Mouse (Mus musculus) thymus, adult 2 months (tissue): ENCODE measurements around the gene Olfr713. TPM values are rescaled to one million over a fixed set of nuclear protein-coding genes. Genes with fewer than 3 reads are reported as not detected.

Source experiments
- DNase-seq: peaks from one replicate; pipeline ENCODE4 v3.0.0; 2021
- H3K27ac ChIP-seq: fragments of 200-500 bp; 2 replicates; pipeline ENCODE4 v1.5.1; 2012; ENCODE audit warnings: low read length, control low read depth; ENCODE audit not compliant: control insufficient read depth, insufficient read depth
- H3K27me3 ChIP-seq: fragments of 200-500 bp; 2 replicates; pipeline ENCODE4 v1.6.1; 2012; ENCODE audit warnings: mild to moderate bottlenecking, low read length, moderate library complexity, mixed read lengths; ENCODE audit not compliant: control insufficient read depth, insufficient read depth
- H3K36me3 ChIP-seq: fragments of 200-500 bp; 2 replicates; pipeline ENCODE4 v1.6.1; 2012; ENCODE audit warnings: mild to moderate bottlenecking, low read length, moderate library complexity; ENCODE audit not compliant: control insufficient read depth, insufficient read depth
- H3K4me1 ChIP-seq: fragments of 200-500 bp; replicated peaks from 2 replicates; pipeline ENCODE4 v1.6.1; 2012; ENCODE audit warnings: low read length; ENCODE audit not compliant: control insufficient read depth, insufficient read depth
- H3K4me3 ChIP-seq: fragments of 200-500 bp; 2 replicates; pipeline ENCODE4 v1.5.1; 2012; ENCODE audit warnings: mild to moderate bottlenecking, low read length, control low read depth, moderate library complexity; ENCODE audit not compliant: control insufficient read depth, insufficient read depth
- CTCF ChIP-seq: fragments of 200-500 bp; IDR thresholded peaks from 2 replicates; pipeline ENCODE4 v1.5.1; 2012; ENCODE audit warnings: mild to moderate bottlenecking, control low read depth, low read length, moderate library complexity, borderline replicate concordance; ENCODE audit not compliant: control insufficient read depth, poor library complexity, insufficient read depth; ENCODE audit errors: extremely low read depth
- POLR2A ChIP-seq: fragments of 200-500 bp; IDR thresholded peaks from 2 replicates; pipeline ENCODE4 v1.6.1; 2012; ENCODE audit warnings: mild to moderate bottlenecking, low read length, control low read depth, moderate library complexity; ENCODE audit not compliant: control insufficient read depth, poor library complexity, insufficient read depth; ENCODE audit errors: extremely low read depth
- WGBS: fragments of 180-500 bp; shearing (Covaris S2); methylation state at CpG from one replicate; pipeline ENCODE4 v1.1.7; 2018; 5-methylcytosine and 5-hydroxymethylcytosine counted together
- polyA plus RNA-seq: library from polyadenylated mRNA; depleted of rRNA; stranded (reverse); fragments of >200 nt; gene quantifications from 2 replicates; pipeline ENCODE4 v1.2.3, GENCODE M21; 2012; rRNA removed

The Olfr713 gene
- polyA plus RNA-seq, 1 experiment, result not detected

GRCm38 (mm10) chr7:107044407-107044806 lies 13.4 kb downstream of the Olfr713 start:
- no peak for DNase-seq
- no peaks in the 10 kb centered on the region for H3K27me3 ChIP-seq
- 26% methylated on average over 1 of the region's 1 CpGs for WGBS
- H3K4me3 ChIP-seq, result no peak overlapping the region
- H3K36me3 ChIP-seq, result no peaks in the 10 kb centered on the region
- no peak for TF ChIP-seq CTCF
- no peak for TF ChIP-seq POLR2A
- no peaks in the 10 kb centered on the region for H3K4me1 ChIP-seq
- H3K27ac ChIP-seq, result no peak overlapping the region

GRCm38 (mm10) chr7:107045833-107046232 lies 14.9 kb downstream of the Olfr713 start:
- H3K36me3 ChIP-seq, result no peaks in the 10 kb centered on the region
- no peak overlapping the region for H3K27ac ChIP-seq
- H3K4me3 ChIP-seq, result no peak overlapping the region
- DNase-seq, result peak; percentile 21
- TF ChIP-seq CTCF (no peak), POLR2A (no peak)
- WGBS, result 2% methylated on average over 5 of the region's 5 CpGs
- no peaks in the 10 kb centered on the region for H3K27me3 ChIP-seq
- H3K4me1 ChIP-seq, result no peaks in the 10 kb centered on the region

- TF ChIP-seq POLR2A (no peak), CTCF (no peak)
- WGBS, result 49% methylated on average over 3 of the region's 3 CpGs
- H3K4me3 ChIP-seq, result no peak overlapping the region
- no peaks in the 10 kb centered on the region for H3K4me1 ChIP-seq
- no peaks in the 10 kb centered on the region for H3K36me3 ChIP-seq
- no peak for DNase-seq
- no peaks in the 10 kb centered on the region for H3K27me3 ChIP-seq
- no peak overlapping the region for H3K27ac ChIP-seq
These were observed 16.6 kb downstream of the Olfr713 start for GRCm38 (mm10) chr7:107047578-107047977.

GRCm38 (mm10) chr7:107070681-107071080 lies 39.7 kb downstream of the Olfr713 start, which contains the start of gene Olfr714:
Gene Olfr714 (plus strand): TSS chr7:107070981.
- WGBS, result 87% methylated on average over 2 of the region's 2 CpGs
- Histone ChIP-seq H3K27me3 (no peaks in the 10 kb centered on the region), H3K4me3 (no peak within 1 kb of the TSS), H3K4me1 (no peaks in the 10 kb centered on the region), H3K36me3 (no peaks in the 10 kb centered on the region), H3K27ac (no peak within 1 kb of the TSS)
- TF ChIP-seq POLR2A (no peak), CTCF (no peak)
- no peak for DNase-seq

Other genes starting within 250 kb of the Olfr713 start
- gene Olfr699, start 238.0 kb upstream of the Olfr713 start, polyA plus RNA-seq, result not detected in 2 replicates
- not detected in 2 replicates for gene Olfr700, start 222.3 kb upstream of the Olfr713 start, polyA plus RNA-seq
- gene Olfr701, start 217.0 kb upstream of the Olfr713 start, polyA plus RNA-seq, result 0.09 TPM in 1 of 2 replicates, not detected in the other
- gene Olfr702, start 197.3 kb upstream of the Olfr713 start, polyA plus RNA-seq, result not detected in 2 replicates
- not detected in 2 replicates for gene Olfr703, start 187.8 kb upstream of the Olfr713 start, polyA plus RNA-seq
- gene Olfr704, start 168.0 kb upstream of the Olfr713 start, polyA plus RNA-seq, result not detected in 2 replicates
- not detected in 2 replicates for gene Olfr705, start 154.3 kb upstream of the Olfr713 start, polyA plus RNA-seq
- gene Olfr706, start 143.0 kb upstream of the Olfr713 start, polyA plus RNA-seq, result not detected in 2 replicates
- not detected in 2 replicates for gene Olfr707, start 129.9 kb upstream of the Olfr713 start, polyA plus RNA-seq
- gene Olfr1532-ps1, start 123.2 kb upstream of the Olfr713 start, polyA plus RNA-seq, result not detected in 2 replicates
- not detected in 2 replicates for gene Olfr709-ps1, start 99.0 kb upstream of the Olfr713 start, polyA plus RNA-seq
- gene Olfr710, start 82.9 kb upstream of the Olfr713 start, polyA plus RNA-seq, result not detected in 2 replicates
- not detected in 2 replicates for gene Olfr6, start 67.2 kb upstream of the Olfr713 start, polyA plus RNA-seq
- not detected in 2 replicates for gene Olfr711, start 55.7 kb upstream of the Olfr713 start, polyA plus RNA-seq
- not detected in 2 replicates for gene Olfr2, start 25.1 kb upstream of the Olfr713 start, polyA plus RNA-seq
- gene Olfr714, start 39.8 kb downstream of the Olfr713 start, polyA plus RNA-seq, result not detected in 2 replicates
- gene Olfr17, start 62.0 kb downstream of the Olfr713 start, polyA plus RNA-seq, result not detected in 2 replicates
- not detected in 2 replicates for gene Olfr715b, start 79.2 kb downstream of the Olfr713 start, polyA plus RNA-seq
- not detected in 2 replicates for gene Olfr715, start 99.9 kb downstream of the Olfr713 start, polyA plus RNA-seq
- gene Olfr716, start 107.2 kb downstream of the Olfr713 start, polyA plus RNA-seq, result not detected in 2 replicates
- 0.09 TPM in 1 of 2 replicates, not detected in the other for gene Nlrp14, start 135.8 kb downstream of the Olfr713 start, polyA plus RNA-seq
- 0.07 TPM in 1 of 2 replicates, not detected in the other for gene Rbmxl2, start 178.3 kb downstream of the Olfr713 start, polyA plus RNA-seq